Mouse (Mus musculus) midbrain, postnatal 0 days (tissue): Measurements from ENCODE around the gene Cdh4. TPM values are rescaled to one million over a fixed set of nuclear protein-coding genes. Genes with fewer than 3 reads are reported as not detected.

Experiments used
- ATAC-seq: fragments of 200-750 bp; cut with Nextera tagmentation; 2 replicates; pipeline ENCODE4 v1.8.0; 2017; ENCODE audit warnings: moderate number of reproducible peaks, mild to moderate bottlenecking, moderate TSS enrichment, moderate library complexity; ENCODE audit not compliant: low FRiP score
- DNase-seq: peaks from one replicate; pipeline ENCODE4 v3.0.0-alpha.2; 2015; ENCODE audit warnings: low spot score
- H3K27ac ChIP-seq: fragments of 300-500 bp; sonication (generic); 2 replicates; pipeline ENCODE4 v1.5.1; 2014; ENCODE audit warnings: low read depth, mild to moderate bottlenecking, low read length, mixed read lengths
- H3K27me3 ChIP-seq: fragments of 300-500 bp; sonication (generic); 2 replicates; pipeline ENCODE4 v1.6.1; 2014; ENCODE audit warnings: low read length, control low read depth, mixed read lengths; ENCODE audit not compliant: insufficient read depth
- H3K36me3 ChIP-seq: fragments of 300-500 bp; sonication (generic); 2 replicates; pipeline ENCODE4 v1.6.1; 2014; ENCODE audit warnings: low read length, control low read depth, mixed read lengths; ENCODE audit not compliant: insufficient read depth
- H3K4me1 ChIP-seq: fragments of 300-500 bp; sonication (generic); 2 replicates; pipeline ENCODE4 v1.6.1; 2014; ENCODE audit warnings: mild to moderate bottlenecking, control low read depth, antibody characterized with exemption, low read length, mixed read lengths; ENCODE audit not compliant: insufficient read depth
- H3K4me2 ChIP-seq: fragments of 300-500 bp; sonication (generic); 2 replicates; pipeline ENCODE4 v1.6.1; 2014; ENCODE audit warnings: low read depth, mild to moderate bottlenecking, low read length, mixed read lengths; ENCODE audit not compliant: poor library complexity, severe bottlenecking
- H3K4me3 ChIP-seq: fragments of 300-500 bp; sonication (generic); 2 replicates; pipeline ENCODE4 v1.5.1; 2014; ENCODE audit warnings: low read depth, mild to moderate bottlenecking, low read length, moderate library complexity
- H3K9ac ChIP-seq: fragments of 300-500 bp; sonication (generic); replicated peaks from 2 replicates; pipeline ENCODE4 v1.6.1; 2014; ENCODE audit warnings: mild to moderate bottlenecking, low read length, moderate library complexity, mixed read lengths; ENCODE audit not compliant: poor library complexity, severe bottlenecking
- H3K9me3 ChIP-seq: fragments of 300-500 bp; sonication (generic); 2 replicates; pipeline ENCODE4 v1.6.1; 2016; ENCODE audit warnings: low read length, control low read depth
- CTCF ChIP-seq: IDR thresholded peaks from 2 replicates; pipeline ENCODE4 v1.5.1; 2016; ENCODE audit warnings: antibody characterized with exemption, mild to moderate bottlenecking
- WGBS: fragments of 180-500 bp; shearing (Covaris S2); extraction: QIAGEN DNeasy Blood & Tissue Kit; methylation state at CpG from one replicate; pipeline ENCODE4 v1.1.7; 2014; 5-methylcytosine and 5-hydroxymethylcytosine counted together
- polyA plus RNA-seq: library from polyadenylated mRNA; unstranded; fragments of >200 nt; fragmentation: Nextera tagmentation; extraction: Ambion mirVana; gene quantifications from 2 replicates; pipeline ENCODE4 v1.2.1, GENCODE M21; 2015
- total RNA-seq: library from RNA; depleted of rRNA; stranded (reverse); fragments of >200 nt; gene quantifications from 2 replicates; pipeline ENCODE4 v1.2.3, GENCODE M21; 2014

Cdh4 gene
- total and polyA plus RNA-seq, 2 experiments from 2014 or later = 64.9 to 86.6 TPM

- WGBS = 29% methylated on average over 6 of the region's 6 CpGs
- H3K4me2 ChIP-seq = no peak overlapping the region
- ATAC-seq = no peak
- no peaks in the 10 kb centered on the region for H3K9me3 ChIP-seq
- no peak for DNase-seq
- H3K9ac ChIP-seq = no peak overlapping the region
- no peak for TF ChIP-seq CTCF
- H3K36me3 ChIP-seq = no peaks in the 10 kb centered on the region
- H3K27me3 ChIP-seq = no peaks in the 10 kb centered on the region
- no peak overlapping the region for H3K4me3 ChIP-seq
- peaks cover 17% of the 10 kb centered on the region for H3K4me1 ChIP-seq
- no peak overlapping the region for H3K27ac ChIP-seq
Observed at GRCm38 (mm10) chr2:179535204-179535603, 93.0 kb downstream of the Cdh4 start.

- no peak for TF ChIP-seq CTCF
- Histone ChIP-seq H3K27ac (no peak overlapping the region), H3K4me2 (no peak overlapping the region), H3K9me3 (no peaks in the 10 kb centered on the region), H3K36me3 (no peaks in the 10 kb centered on the region), H3K4me3 (no peak overlapping the region), H3K9ac (no peak overlapping the region), H3K4me1 (peaks cover 13% of the 10 kb centered on the region), H3K27me3 (no peaks in the 10 kb centered on the region)
- 22% methylated on average over 2 of the region's 2 CpGs for WGBS
- no peak for DNase-seq
- no peak for ATAC-seq
Observed at GRCm38 (mm10) chr2:179536762-179537161, 94.5 kb downstream of the Cdh4 start.

GRCm38 (mm10) chr2:179537390-179537789 lies 95.2 kb downstream of the Cdh4 start:
- Histone ChIP-seq H3K4me3 (no peak overlapping the region), H3K27ac (no peak overlapping the region), H3K9ac (no peak overlapping the region)

GRCm38 (mm10) chr2:179537800-179538450 lies 95.7 kb downstream of the Cdh4 start:
- no peak overlapping the region for H3K4me3 ChIP-seq
- TF ChIP-seq CTCF = no peak
- DNase-seq (no peak), ATAC-seq (peak; percentile 8; the same call in 1 of the 2 replicates)
- H3K9ac ChIP-seq = no peak overlapping the region
- H3K9me3 ChIP-seq = no peaks in the 10 kb centered on the region
- WGBS = 22% methylated on average over 3 of the region's 3 CpGs
- H3K4me2 ChIP-seq = peak overlapping the region; percentile 13; the same call in 1 of the 2 replicates
- H3K27me3 ChIP-seq = no peaks in the 10 kb centered on the region
- no peak overlapping the region for H3K27ac ChIP-seq
- no peaks in the 10 kb centered on the region for H3K36me3 ChIP-seq
- H3K4me1 ChIP-seq = peaks cover 13% of the 10 kb centered on the region

More at GRCm38 (mm10) chr2:179537390-179537789, 95.2 kb downstream of the Cdh4 start:
- peak; percentile 32; the same call in 1 of the 2 replicates for TF ChIP-seq CTCF
- H3K27me3 ChIP-seq = no peaks in the 10 kb centered on the region
- H3K36me3 ChIP-seq = no peaks in the 10 kb centered on the region
- ATAC-seq (peak; percentile 93), DNase-seq (peak; percentile 94)
- 6% methylated on average over 19 of the region's 19 CpGs for WGBS
- H3K9me3 ChIP-seq = no peaks in the 10 kb centered on the region
- H3K4me1 ChIP-seq = peaks cover 13% of the 10 kb centered on the region
- peak overlapping the region; percentile 13; the same call in 1 of the 2 replicates for H3K4me2 ChIP-seq

GRCm38 (mm10) chr2:179538535-179538934 lies 96.3 kb downstream of the Cdh4 start:
- Histone ChIP-seq H3K27me3 (no peaks in the 10 kb centered on the region), H3K4me1 (peaks cover 13% of the 10 kb centered on the region), H3K36me3 (no peaks in the 10 kb centered on the region), H3K4me2 (no peak overlapping the region), H3K4me3 (no peak overlapping the region), H3K9me3 (no peaks in the 10 kb centered on the region), H3K27ac (no peak overlapping the region), H3K9ac (no peak overlapping the region)
- no peak for TF ChIP-seq CTCF
- peak; percentile 56 for DNase-seq
- 45% methylated on average over 4 of the region's 4 CpGs for WGBS
- ATAC-seq = no peak

- 25% methylated on average over 9 of the region's 9 CpGs for WGBS
- no peak for TF ChIP-seq CTCF
- Histone ChIP-seq H3K36me3 (no peaks in the 10 kb centered on the region), H3K4me2 (no peak overlapping the region), H3K4me3 (no peak overlapping the region), H3K27me3 (no peaks in the 10 kb centered on the region), H3K4me1 (peaks cover 13% of the 10 kb centered on the region), H3K9ac (no peak overlapping the region), H3K9me3 (no peaks in the 10 kb centered on the region), H3K27ac (no peak overlapping the region)
- DNase-seq (no peak), ATAC-seq (no peak)
Observed at GRCm38 (mm10) chr2:179539532-179540245, 97.5 kb downstream of the Cdh4 start.
